Mouse (Mus musculus): ENCODE data around the gene Far1. TPM values are rescaled to one million over a fixed set of nuclear protein-coding genes. Genes with fewer than 3 reads are reported as not detected.

The Far1 gene
- total RNA-seq (2014; rRNA removed; ENCODE audit: low replicate concordance): 14.8 and 42.1 TPM in 2 replicates
- 23.8 and 25.0 TPM in 2 replicates for polyA plus RNA-seq (2015; fragmentation: Nextera tagmentation; extraction: Ambion mirVana)

- TF ChIP-seq EP300 (IDR thresholded peaks at IDR 0.05; ENCODE audit: low read depth) (peak; percentile 62; the same call in 1 of the 2 replicates), CTCF (IDR thresholded peaks at IDR 0.05; ENCODE audit: low read depth) (peak; percentile 36)
- under 1% methylated on average over 55 of the region's 71 CpGs for WGBS
Observed at GRCm38 (mm10) chr7:113513286-113513962, at the start of gene Far1. TSS of gene Far1 (plus strand) at chr7:113513834.

GRCm38 (mm10) chr7:113468345-113468744, 45.3 kb upstream of the Far1 start:
- Histone ChIP-seq H3K4me1 (ENCODE audit: control insufficient read depth, insufficient read depth) (no peaks in the 10 kb centered on the region), H3K27me3 (ENCODE audit: control insufficient read depth, insufficient read depth, low read length) (no peaks in the 10 kb centered on the region), H3K36me3 (replicated peaks; ENCODE audit: control insufficient read depth, insufficient read depth, low read length) (no peaks in the 10 kb centered on the region), H3K4me3 (ENCODE audit: low read depth, low read length) (no peak overlapping the region), H3K4me2 (ENCODE audit: low read depth, low read length) (no peak overlapping the region), H3K9me3 (replicated peaks; ENCODE audit: control insufficient read depth, low read length) (no peaks in the 10 kb centered on the region), H3K9ac (replicated peaks; ENCODE audit: low read depth, low read length) (no peak overlapping the region), H3K27ac (ENCODE audit: low read depth) (no peak overlapping the region)
- ATAC-seq (ENCODE audit: insufficient read depth, low read depth): no peak
- WGBS: 71% methylated on average over 3 of the region's 3 CpGs
- TF ChIP-seq CTCF (IDR thresholded peaks at IDR 0.05; ENCODE audit: low read depth) (no peak), EP300 (IDR thresholded peaks at IDR 0.05; ENCODE audit: low read depth) (no peak)
- DNase-seq (ENCODE audit: low spot score): no peak

More at GRCm38 (mm10) chr7:113513286-113513962, at the start of gene Far1:
- no peaks in the 10 kb centered on the region for H3K27me3 ChIP-seq (ENCODE audit: control insufficient read depth, insufficient read depth, low read length)
- H3K4me2 ChIP-seq (ENCODE audit: low read depth, low read length): peak within 1 kb of the TSS; percentile 93
- no peaks in the 10 kb centered on the region for H3K9me3 ChIP-seq (replicated peaks; ENCODE audit: control insufficient read depth, low read length)
- no peaks in the 10 kb centered on the region for H3K36me3 ChIP-seq (replicated peaks; ENCODE audit: control insufficient read depth, insufficient read depth, low read length)
- peak within 1 kb of the TSS; percentile 89 for H3K4me3 ChIP-seq (ENCODE audit: low read depth, low read length)
- DNase-seq (ENCODE audit: low spot score) (peak; percentile 99), ATAC-seq (ENCODE audit: insufficient read depth, low read depth) (peak; percentile 99)
- H3K27ac ChIP-seq (ENCODE audit: low read depth): peak within 1 kb of the TSS; percentile 92
- H3K9ac ChIP-seq (replicated peaks; ENCODE audit: low read depth, low read length): peak within 1 kb of the TSS; percentile 82
- H3K4me1 ChIP-seq (ENCODE audit: control insufficient read depth, insufficient read depth): peaks cover 10% of the 10 kb centered on the region; the same call in 1 of the 2 replicates

- H3K4me3 ChIP-seq (ENCODE audit: low read depth, low read length): no peak overlapping the region
- no peaks in the 10 kb centered on the region for H3K4me1 ChIP-seq (ENCODE audit: control insufficient read depth, insufficient read depth)
- H3K27me3 ChIP-seq (ENCODE audit: control insufficient read depth, insufficient read depth, low read length): no peaks in the 10 kb centered on the region
- 77% methylated on average over 2 of the region's 2 CpGs for WGBS
- no peak overlapping the region for H3K9ac ChIP-seq (replicated peaks; ENCODE audit: low read depth, low read length)
- peak; percentile 10 for DNase-seq (ENCODE audit: low spot score)
- ATAC-seq (ENCODE audit: insufficient read depth, low read depth): peak; percentile 39; the same call in 1 of the 2 replicates
- no peaks in the 10 kb centered on the region for H3K36me3 ChIP-seq (replicated peaks; ENCODE audit: control insufficient read depth, insufficient read depth, low read length)
- H3K27ac ChIP-seq (ENCODE audit: low read depth): no peak overlapping the region
- H3K9me3 ChIP-seq (replicated peaks; ENCODE audit: control insufficient read depth, low read length): no peaks in the 10 kb centered on the region
- no peak for TF ChIP-seq CTCF (IDR thresholded peaks at IDR 0.05; ENCODE audit: low read depth)
- TF ChIP-seq EP300 (IDR thresholded peaks at IDR 0.05; ENCODE audit: low read depth): no peak
- no peak overlapping the region for H3K4me2 ChIP-seq (ENCODE audit: low read depth, low read length)
Observed at GRCm38 (mm10) chr7:113470671-113471070, 43.0 kb upstream of the Far1 start.

- no peak for TF ChIP-seq CTCF (IDR thresholded peaks at IDR 0.05; ENCODE audit: low read depth)
- no peak for TF ChIP-seq EP300 (IDR thresholded peaks at IDR 0.05; ENCODE audit: low read depth)
Observed at GRCm38 (mm10) chr7:113471653-113472052, 42.0 kb upstream of the Far1 start.

GRCm38 (mm10) chr7:113495792-113496191, 17.8 kb upstream of the Far1 start:
- WGBS: 63% methylated on average over 2 of the region's 2 CpGs

More at GRCm38 (mm10) chr7:113471653-113472052, 42.0 kb upstream of the Far1 start:
- no peak overlapping the region for H3K9ac ChIP-seq (replicated peaks; ENCODE audit: low read depth, low read length)
- H3K36me3 ChIP-seq (replicated peaks; ENCODE audit: control insufficient read depth, insufficient read depth, low read length): no peaks in the 10 kb centered on the region
- no peak for DNase-seq (ENCODE audit: low spot score)
- 79% methylated on average over 1 of the region's 1 CpGs for WGBS
- no peak overlapping the region for H3K4me2 ChIP-seq (ENCODE audit: low read depth, low read length)
- no peaks in the 10 kb centered on the region for H3K4me1 ChIP-seq (ENCODE audit: control insufficient read depth, insufficient read depth)
- H3K27ac ChIP-seq (ENCODE audit: low read depth): no peak overlapping the region
- no peaks in the 10 kb centered on the region for H3K27me3 ChIP-seq (ENCODE audit: control insufficient read depth, insufficient read depth, low read length)
- H3K4me3 ChIP-seq (ENCODE audit: low read depth, low read length): no peak overlapping the region
- no peak for ATAC-seq (ENCODE audit: insufficient read depth, low read depth)
- H3K9me3 ChIP-seq (replicated peaks; ENCODE audit: control insufficient read depth, low read length): no peaks in the 10 kb centered on the region

More at GRCm38 (mm10) chr7:113495792-113496191, 17.8 kb upstream of the Far1 start:
- DNase-seq (ENCODE audit: low spot score): no peak
- H3K9ac ChIP-seq (replicated peaks; ENCODE audit: low read depth, low read length): no peak overlapping the region
- H3K27me3 ChIP-seq (ENCODE audit: control insufficient read depth, insufficient read depth, low read length): no peaks in the 10 kb centered on the region
- ATAC-seq (ENCODE audit: insufficient read depth, low read depth): no peak
- no peaks in the 10 kb centered on the region for H3K36me3 ChIP-seq (replicated peaks; ENCODE audit: control insufficient read depth, insufficient read depth, low read length)
- TF ChIP-seq CTCF (IDR thresholded peaks at IDR 0.05; ENCODE audit: low read depth) (no peak), EP300 (IDR thresholded peaks at IDR 0.05; ENCODE audit: low read depth) (no peak)
- no peaks in the 10 kb centered on the region for H3K9me3 ChIP-seq (replicated peaks; ENCODE audit: control insufficient read depth, low read length)
- no peak overlapping the region for H3K4me3 ChIP-seq (ENCODE audit: low read depth, low read length)
- no peak overlapping the region for H3K27ac ChIP-seq (ENCODE audit: low read depth)
- no peak overlapping the region for H3K4me2 ChIP-seq (ENCODE audit: low read depth, low read length)
- no peaks in the 10 kb centered on the region for H3K4me1 ChIP-seq (ENCODE audit: control insufficient read depth, insufficient read depth)

Data from heart, postnatal 0 days (tissue).